Mouse (Mus musculus) layer of hippocampus, postnatal 36 days (tissue): ENCODE results near the gene Slc6a20a. TPM values are rescaled to one million over a fixed set of nuclear protein-coding genes. Genes with fewer than 3 reads are reported as not detected.

Experiments
- DNase-seq, 2 experiments: peaks; one replicate each; pipeline ENCODE4 v3.0.0; 2022
- total RNA-seq, 2 experiments: library from RNA; stranded (reverse); gene quantifications; 2 replicates each; pipeline ENCODE4 v1.2.3; 2021

The Slc6a20a gene
- total RNA-seq, 2 experiments from 2014 or later, result 10.5 to 16.1 TPM

DNA sequence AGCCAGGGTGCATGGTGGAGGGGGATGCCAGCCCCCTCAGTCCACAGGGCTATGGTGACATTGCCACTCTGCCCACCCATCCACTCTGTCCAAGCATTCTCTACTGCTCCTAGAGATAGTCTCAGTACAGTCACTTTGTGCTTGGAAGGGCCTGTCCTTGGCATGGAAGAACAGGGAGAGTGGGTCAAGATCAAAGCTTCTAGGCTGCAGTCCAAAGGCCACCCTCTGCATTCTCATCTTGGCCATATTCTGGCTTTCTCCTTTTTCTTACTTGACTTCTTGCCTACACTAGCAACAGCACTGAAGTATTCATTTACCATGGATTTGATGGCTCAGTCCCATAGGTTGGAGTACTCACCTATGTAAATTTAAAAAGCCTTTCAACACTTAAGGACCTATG, 40.5 kb downstream of the Slc6a20a start:
- no peak for DNase-seq

- DNase-seq, result no peak
Measured at GRCm38 (mm10) chr9:123636771-123637170, 41.9 kb downstream of the Slc6a20a start.

- no peak for DNase-seq
Measured at GRCm38 (mm10) chr9:123632993-123633392, 45.7 kb downstream of the Slc6a20a start.

- no peak for DNase-seq
Measured at GRCm38 (mm10) chr9:123632281-123632680, 46.4 kb downstream of the Slc6a20a start, which contains the start of gene Slc6a20b. Slc6a20b (minus strand) TSS chr9:123632565.

DNA sequence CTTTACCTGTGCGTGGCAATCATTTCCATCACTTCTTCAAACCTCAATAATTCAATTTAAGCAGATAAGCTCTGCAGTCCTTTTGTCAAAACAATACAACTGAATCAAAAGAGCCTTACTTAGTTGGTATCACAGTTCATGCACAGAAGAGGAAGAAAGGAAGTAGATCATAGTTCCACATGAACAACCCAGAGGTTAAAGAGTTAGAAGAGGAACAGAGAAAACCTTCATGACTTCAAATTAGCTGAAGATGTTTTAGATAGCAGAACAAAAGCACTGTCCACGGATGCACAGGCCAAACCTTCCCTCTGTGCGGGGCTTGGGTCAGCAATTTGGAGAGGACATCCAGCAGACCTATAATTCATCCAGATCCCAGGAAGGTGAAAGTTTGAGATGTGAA, 47.0 kb downstream of the Slc6a20a start:
- DNase-seq, result no peak

DNA sequence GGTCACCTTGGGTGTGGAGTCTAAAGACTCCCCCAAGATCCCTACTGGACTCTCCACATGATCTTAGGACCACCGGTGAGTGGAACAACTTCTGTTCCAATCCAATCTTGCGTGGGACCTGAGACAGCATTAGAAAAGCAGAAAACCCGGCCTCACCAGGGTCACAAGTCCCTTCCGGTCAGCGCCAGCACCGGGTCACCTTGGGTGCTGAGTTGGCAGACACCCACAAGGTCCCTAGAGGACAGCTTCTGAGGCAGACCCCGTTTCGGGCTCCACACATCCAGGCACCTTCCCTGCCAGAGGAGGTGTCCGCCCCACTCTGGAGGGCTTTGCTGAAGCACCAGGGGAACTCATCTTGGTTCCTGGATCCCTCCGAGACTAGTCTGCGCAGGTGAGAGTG, 52.9 kb downstream of the Slc6a20a start:
- DNase-seq, result no peak

DNA sequence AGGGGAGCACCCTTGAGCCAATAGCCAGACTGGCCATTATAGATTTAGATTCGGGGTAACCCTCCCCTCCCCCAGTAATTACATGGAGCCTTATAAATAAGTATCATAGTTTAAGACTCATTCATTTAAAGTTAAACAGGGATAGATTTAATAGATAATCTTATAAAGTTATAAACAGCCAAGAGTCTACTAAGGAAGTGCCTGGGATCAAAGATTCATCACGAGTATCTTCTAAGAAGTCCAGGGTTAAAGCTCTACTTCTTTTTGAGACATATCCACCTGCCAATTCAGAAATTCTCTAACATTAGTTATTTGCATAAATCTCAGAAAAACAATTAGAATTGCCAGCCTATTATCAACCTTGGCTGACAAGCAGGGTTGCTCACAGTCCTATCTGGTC, 53.9 kb downstream of the Slc6a20a start:
- no peak for DNase-seq

DNA sequence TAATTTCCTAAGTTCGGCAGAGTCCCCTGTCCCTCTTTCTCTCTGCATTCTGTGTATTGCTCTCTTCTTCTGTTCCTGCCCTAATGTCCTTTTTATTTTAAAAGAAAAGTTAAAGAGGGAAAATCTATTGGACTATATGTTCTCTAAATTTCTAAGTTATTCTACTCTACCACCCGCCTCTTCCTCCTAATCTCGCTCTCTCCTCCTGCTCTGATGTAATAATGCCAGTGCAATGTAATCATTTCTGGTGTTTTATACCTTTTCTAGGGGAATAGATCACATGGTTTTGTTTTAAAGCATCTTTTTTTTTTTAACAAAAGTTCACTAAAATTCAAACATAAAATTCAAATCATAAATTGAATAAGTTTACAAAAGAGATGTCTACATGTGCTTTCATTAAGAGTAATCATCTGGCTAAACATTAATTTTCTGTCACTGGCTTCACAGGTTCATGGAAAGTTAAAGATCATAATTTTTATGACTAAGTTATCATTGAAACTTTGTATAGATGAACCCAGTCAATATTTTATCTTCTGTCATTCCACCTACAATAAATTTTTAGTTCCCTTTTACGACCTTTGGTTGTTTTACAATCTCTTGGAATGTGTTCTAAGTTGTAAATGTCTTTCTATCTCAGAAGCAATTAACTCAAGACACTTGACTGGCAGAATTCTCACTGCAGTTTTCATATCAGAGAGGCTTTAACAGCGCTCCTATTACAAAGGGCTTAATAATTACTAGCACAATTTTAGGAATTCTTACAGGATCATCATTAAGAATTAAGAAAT, 58.2 kb downstream of the Slc6a20a start:
- no peak for DNase-seq

GRCm38 (mm10) chr9:123601529-123601928, 77.2 kb downstream of the Slc6a20a start:
- no peak for DNase-seq

DNA sequence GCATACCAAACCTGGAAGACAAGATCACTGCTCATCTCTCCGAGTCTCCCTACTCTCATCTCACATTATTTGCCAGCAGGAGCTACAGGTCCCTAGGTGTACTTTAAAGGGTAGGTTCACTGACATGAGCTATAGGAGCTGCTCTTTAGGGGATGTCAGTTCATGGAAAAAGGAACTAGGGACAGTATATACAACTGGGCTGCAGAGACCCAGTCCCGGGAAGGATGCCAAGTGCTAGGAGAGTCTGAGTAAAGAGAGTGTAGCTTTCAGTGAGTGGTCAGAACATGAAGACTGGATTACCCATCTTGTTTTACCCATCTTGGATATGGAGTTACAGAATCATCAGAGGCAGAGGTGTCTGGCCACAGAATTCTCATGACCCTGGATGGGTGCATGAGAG, 81.3 kb downstream of the Slc6a20a start:
- no peak for DNase-seq

DNA sequence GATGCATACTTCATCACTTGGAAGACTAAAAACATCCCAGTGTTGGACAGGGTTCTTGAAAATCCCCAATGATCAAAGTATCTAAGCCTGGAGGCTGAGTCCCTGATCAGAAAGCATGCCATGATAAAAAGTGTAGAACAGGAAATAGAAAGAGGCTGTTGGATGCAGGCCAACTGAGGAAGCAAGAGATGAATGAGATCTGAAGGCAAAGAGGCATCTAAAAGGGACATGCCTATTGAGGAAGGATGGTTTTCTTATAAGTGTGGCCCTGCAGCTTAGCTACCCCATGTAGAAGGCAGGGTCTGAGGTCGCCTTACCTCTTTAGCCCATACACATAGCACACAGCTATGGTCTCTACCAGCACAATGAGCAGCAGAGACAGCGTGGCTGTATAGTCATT, 81.8 kb downstream of the Slc6a20a start:
- no peak for DNase-seq

DNA sequence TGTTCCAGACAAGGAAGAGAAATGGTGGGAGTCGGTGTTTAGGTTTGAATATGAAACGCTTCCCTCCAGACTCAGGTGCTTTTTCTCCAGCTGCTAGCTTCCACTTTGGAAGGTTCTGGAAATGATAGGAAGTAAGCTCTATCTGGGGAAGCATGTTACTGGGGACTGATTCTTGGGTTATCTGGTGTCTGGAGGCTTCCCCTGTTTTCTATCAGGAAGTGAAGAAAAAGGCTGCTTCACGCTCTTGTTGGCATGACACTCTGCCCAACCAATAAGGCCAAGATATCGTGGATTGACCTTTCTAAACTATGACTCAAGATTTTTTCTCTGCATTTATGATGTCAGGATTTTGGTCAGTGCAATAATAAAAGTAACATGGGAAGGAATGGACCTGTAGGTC, 83.5 kb downstream of the Slc6a20a start:
- DNase-seq, result no peak

DNA sequence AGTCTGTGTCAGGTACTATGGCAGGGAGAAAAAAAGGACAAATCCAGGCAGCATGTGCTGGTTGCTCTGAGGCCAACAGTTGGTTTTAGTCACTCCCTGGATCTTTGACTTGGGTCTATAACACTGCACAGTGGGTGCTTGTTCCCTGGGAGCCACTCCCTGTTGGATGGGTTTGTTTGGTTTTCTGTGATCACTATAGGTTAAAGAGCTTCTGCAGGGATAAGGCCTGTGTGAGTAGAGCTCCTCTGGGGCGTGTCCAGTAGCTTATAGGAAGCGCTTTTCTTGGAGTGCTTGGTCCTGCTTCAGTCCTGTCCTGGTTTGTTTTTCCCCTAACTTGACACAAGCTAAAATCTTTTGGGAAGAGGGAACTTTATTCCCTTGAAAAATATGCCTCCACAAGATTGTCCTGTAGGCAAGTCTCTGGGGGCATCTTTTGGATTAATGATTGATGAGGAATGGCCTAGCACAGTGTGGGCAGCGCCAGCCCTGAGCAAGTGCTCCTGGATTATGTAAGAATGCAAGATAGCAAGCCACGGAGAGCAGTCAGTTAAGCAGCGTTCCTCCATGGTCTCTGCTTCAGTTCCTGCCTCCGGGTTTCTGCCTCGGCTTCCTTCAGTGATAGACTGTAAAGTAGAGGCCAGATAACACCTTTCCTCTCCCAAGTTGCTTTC, 89.3 kb downstream of the Slc6a20a start:
- no peak for DNase-seq

Other genes starting within 250 kb of the Slc6a20a start
- 1 to 10 TPM; 7.5 to 7.7 TPM for gene Limd1, start 200.2 kb downstream of the Slc6a20a start, total RNA-seq
- gene Sacm1l, start 149.1 kb downstream of the Slc6a20a start, total RNA-seq, result 10 to 100 TPM; 59.3 to 63.7 TPM
- gene Slc6a20b, start 46.3 kb downstream of the Slc6a20a start, total RNA-seq, result under 1 TPM; 0.25 to 0.38 TPM
- gene Ccr9, start 446 bp downstream of the Slc6a20a start, total RNA-seq, result under 1 TPM; 0.23 to 0.32 TPM
- gene Lztfl1, start 38.8 kb upstream of the Slc6a20a start, total RNA-seq, result 10 to 100 TPM; 65.1 to 65.5 TPM
- gene Cxcr6, start 127.6 kb upstream of the Slc6a20a start, total RNA-seq, result not detected
- gene Fyco1, start 173.0 kb upstream of the Slc6a20a start, total RNA-seq, result 10 to 100 TPM; 41.3 to 47.8 TPM
- not detected for gene Xcr1, start 183.1 kb upstream of the Slc6a20a start, total RNA-seq